Mouse (Mus musculus): ENCODE measurements around the gene Tanc2.

Tanc2 gene

GRCm38 (mm10) chr11:105835209-105835608 is 245.4 kb downstream of the Tanc2 start:
- DNase-seq (ENCODE audit: low spot score), result no peak

DNA sequence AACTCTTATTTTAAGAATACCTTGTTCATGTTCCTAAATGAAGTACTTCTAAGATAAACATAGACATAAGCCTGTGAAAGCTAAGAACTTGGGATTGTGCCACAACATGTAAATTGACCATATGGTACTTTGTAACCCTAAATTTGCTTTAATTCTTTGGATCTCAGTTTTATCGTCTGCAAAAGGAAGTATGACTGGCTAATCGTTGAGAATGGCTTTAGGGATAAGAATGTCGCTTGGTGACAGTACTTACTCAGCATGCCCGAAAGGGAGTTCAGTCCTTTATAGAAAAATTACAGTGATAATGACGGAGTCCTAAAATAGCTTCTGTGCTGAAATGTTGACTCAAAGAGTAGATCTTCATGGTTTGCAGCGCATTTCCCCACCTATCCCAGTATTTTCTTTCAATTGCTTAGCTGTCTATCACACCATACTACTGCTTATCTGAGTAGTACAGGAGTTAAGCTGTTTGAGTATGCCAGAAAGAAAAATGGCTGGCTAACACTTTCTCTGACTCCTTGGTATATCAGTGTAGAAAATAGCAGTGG is 246.6 kb downstream of the Tanc2 start:
- no peak for DNase-seq (ENCODE audit: low spot score)

- no peak for DNase-seq (ENCODE audit: low spot score)
Observed at GRCm38 (mm10) chr11:105837962-105838361, 248.2 kb downstream of the Tanc2 start.

GRCm38 (mm10) chr11:105845901-105846300 is 256.1 kb downstream of the Tanc2 start:
- no peak for DNase-seq (ENCODE audit: low spot score)

DNA sequence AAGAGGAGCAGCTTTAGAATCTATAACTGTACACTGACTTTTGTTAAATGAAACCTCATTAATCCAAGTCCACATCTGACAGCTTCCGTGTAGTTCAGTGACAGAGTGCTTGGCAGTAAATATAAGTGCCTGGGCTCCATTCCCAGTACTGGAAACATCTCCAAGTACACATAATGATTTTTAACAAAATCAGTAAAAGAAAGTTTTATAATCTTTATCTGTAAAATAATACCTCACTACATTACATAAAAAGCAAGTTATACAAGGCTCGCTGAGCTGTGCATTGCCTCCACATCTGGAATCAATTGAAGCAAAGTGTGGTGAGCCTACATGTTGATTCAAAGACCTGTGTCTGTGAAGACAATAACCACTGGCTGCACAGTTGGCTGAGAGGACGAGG is 265.7 kb downstream of the Tanc2 start:
- DNase-seq (ENCODE audit: low spot score), result peak; percentile 30

DNA sequence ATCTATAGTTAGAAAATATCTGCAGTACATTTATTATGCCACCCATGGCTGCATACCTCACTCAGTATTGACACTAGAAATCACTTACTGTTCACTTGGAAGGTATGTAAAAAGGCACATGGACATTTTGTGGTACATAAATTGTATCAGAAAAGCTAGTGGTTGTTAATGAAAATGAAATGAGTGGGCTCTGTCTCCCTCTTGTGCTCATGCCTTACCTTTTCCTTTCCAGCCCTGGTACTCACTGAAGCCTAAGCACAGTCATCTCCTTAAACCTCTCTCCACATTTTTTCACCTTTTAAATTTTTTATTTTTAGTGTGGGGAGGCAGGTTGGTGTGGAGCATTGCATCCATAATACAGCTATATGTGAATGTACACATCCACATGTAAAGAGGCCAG is 268.3 kb downstream of the Tanc2 start:
- DNase-seq (ENCODE audit: low spot score), result no peak

- no peak for DNase-seq (ENCODE audit: low spot score)
Observed at GRCm38 (mm10) chr11:105885558-105885957, 295.8 kb downstream of the Tanc2 start.

GRCm38 (mm10) chr11:105887281-105887680 is 297.5 kb downstream of the Tanc2 start:
- DNase-seq (ENCODE audit: low spot score), result no peak

GRCm38 (mm10) chr11:105899151-105899550 is 309.4 kb downstream of the Tanc2 start:
- DNase-seq (ENCODE audit: low spot score), result no peak

- DNase-seq (ENCODE audit: low spot score), result no peak
Observed at GRCm38 (mm10) chr11:105901501-105901900, 311.7 kb downstream of the Tanc2 start.

DNA sequence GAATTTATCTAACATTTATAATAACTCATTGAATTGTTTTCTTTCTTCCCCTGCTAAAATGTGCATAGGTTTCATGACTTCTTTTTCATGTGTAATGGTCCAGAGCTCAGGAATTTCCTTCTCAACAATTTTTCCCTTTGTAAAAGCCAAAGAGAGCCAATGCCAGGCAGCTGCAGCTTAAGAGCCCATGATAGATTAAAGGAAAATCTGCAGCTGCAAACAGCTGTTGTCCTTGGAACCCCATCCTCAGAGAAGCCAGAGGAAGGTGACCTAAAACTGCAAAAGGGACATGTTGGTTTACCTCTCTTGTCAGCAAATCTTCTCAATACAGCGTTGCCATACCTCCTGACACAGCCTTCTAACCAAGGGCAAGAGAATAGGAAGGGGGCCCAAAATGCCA is 313.2 kb downstream of the Tanc2 start:
- no peak for DNase-seq (ENCODE audit: low spot score)

DNA sequence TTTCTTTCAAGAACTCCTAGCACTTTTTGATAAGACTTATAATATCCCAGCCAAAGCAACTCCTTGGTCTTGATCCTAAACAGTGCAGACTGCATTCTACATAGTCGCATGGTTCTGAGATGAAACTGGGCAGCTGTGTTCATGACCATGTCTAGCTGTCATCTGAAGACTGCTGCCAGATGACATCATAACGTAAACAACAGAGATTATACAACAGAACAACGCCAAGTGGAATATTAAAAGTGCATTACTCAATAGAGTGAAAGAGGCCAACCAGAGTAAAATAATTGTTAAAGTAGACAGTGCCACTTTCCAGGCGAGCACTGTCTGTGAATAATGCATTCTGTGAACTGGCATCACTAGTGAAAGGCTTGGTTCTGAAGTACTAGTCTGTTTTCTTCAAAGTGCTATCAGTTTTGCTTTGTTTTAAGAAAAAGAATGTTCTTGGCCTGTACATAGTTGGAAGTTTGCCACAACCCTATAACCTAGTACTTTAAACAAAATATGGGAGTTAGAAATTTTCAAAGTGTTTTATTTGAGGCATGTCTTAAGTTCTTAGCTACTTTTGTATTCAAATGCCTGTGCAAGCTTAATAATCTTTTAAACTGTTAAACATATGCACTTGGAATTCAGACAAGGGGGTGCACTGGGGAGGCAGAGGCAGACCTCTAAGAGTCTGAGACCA is 315.9 kb downstream of the Tanc2 start:
- no peak for DNase-seq (ENCODE audit: low spot score)

DNA sequence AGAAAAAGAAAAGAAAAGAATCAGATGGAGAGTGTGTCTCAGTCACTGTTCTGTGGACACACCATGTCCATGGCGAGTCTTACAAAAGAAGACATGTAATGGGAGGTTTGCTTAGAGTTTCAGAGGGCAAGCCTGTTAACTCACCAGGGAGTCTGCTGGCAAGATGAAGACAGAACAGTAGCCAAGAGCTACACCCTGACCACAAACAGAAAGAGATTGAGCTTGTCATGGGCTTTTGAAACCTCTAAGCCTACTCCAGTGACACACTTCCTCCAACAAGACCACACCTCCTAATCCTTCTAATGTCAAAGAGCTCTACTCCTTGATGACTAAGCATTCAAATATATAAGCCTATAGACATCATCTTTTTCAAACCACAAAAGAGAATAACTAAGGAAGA is 317.6 kb downstream of the Tanc2 start:
- no peak for DNase-seq (ENCODE audit: low spot score)

DNA sequence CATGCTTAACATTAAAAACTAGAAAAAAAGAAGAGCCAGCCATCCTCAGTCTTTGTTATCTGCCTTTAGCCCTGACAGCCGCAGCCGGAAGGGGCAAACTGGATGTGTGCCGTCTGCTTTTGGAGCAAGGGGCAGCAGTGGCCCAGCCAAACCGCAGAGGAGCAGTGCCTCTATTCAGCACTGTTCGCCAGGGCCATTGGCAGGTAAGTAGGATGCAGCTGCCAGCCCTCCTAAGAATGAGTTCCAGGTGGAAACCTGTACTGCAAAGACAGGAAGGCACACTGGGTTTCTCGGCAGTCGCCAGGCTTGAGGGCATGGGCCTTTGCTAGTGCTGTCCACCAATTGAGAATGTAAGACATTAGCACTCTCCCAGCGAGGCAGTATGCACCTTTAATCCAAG is 319.1 kb downstream of the Tanc2 start:
- DNase-seq (ENCODE audit: low spot score), result no peak

GRCm38 (mm10) chr11:105909617-105910016 is 319.8 kb downstream of the Tanc2 start:
- no peak for DNase-seq (ENCODE audit: low spot score)

GRCm38 (mm10) chr11:105911149-105911548 is 321.4 kb downstream of the Tanc2 start:
- DNase-seq (ENCODE audit: low spot score), result no peak

DNA sequence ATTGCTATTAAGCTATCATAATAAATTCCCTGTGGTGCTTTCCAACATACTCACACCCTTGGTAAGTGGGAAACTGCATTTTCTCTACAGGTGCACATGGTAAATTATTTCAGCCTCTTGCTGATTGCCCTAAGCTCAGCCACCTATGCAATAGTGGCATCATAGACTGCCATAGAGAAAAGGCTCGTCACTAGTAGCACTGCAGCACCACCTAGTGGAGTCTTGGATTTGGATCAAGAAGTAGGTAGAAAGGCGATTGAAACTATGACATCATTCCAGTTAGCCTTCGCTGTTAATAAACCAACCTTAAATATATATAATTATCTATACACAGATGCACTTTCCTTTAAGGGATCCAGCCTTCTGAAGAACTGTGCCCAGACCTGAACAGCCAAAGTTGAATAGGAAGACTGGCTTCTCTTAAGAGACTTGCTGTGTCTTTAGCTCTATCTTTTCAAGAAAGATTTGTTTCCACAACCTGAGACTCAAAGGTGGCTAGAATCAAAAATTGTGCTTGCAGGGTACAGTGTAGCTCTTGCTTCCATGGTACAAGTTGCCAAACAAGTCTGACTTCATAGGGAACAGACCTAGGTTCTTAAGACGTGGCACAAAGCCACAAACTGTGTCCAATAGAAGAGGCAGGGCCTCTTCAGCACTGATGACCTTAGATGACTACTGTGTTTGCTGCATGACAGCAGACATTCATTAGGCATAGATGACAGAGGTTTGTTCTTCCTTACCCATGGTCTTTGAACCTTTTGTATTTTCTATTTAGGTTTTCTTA is 322.0 kb downstream of the Tanc2 start:
- peak; percentile 86 for DNase-seq (ENCODE audit: low spot score)

GRCm38 (mm10) chr11:105913580-105913979 is 323.8 kb downstream of the Tanc2 start:
- no peak for DNase-seq (ENCODE audit: low spot score)

DNA sequence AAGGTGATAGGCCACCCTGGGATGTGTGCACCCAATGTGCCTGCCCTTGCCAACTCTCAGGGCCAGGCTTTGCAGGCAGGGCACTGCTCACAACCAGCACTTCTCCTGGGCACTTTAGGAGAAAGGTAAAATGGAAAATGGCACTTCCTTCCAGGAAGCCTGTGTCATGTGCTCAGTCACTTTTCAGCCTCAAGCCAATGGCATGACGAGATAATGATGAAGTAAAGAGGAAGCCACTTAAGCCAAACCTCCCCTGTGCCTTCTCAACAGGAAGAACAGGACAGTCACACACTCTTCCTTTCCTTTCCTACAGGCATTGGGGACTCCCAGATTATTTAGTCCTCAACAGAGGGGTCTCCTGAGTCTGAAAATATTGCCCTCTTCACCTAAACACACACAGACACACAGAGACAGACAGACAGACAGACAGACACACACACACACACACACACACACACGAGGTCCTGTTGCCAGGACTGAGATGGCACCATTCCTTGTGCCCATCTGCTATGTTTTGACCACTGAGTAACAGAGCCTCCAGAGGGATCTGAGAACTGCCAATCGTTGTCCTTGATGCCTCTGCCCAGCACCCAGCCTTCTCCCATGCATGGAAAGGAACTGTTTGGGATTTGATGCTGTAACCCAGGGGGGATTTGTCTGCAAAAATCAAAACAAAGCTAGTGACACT is 330.5 kb downstream of the Tanc2 start:
- DNase-seq (ENCODE audit: low spot score), result no peak

DNA sequence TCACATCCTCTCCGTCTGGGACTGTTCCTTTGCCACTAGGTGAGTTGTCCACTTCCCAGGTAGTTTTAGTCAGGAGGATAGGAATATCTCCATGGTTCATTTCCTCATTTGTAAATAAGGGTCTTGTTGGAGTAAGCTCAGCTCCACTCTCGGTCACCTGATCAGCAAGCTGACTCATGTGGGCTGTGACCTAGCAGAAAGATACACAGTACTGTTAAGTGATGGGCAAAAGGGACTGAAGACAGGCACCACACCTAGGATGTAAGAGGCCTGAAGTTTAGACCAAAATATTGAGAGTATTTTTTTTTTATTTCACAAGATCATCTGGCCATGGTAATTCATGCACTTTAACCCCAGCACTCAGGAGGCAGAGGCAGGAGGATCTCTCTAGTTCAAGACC is 331.1 kb downstream of the Tanc2 start:
- DNase-seq (ENCODE audit: low spot score), result no peak

DNA sequence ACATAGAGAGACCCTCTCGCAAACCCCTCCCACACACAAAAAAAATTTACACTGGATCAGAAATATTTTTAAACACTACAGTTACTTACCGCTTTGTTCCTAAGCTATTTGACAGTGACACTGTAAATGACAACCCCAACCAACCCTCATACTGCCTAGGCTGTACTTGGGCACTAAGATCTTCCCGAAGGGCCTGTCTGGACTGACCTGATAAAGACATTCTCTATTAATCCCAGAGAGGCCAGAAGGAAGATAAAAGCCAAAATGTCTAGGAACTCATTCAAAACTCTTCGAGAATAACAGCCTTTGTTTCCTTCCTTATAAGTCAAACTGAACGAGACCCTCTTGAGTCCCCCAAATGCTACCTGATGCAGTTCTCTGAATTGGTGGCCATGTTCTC is 331.5 kb downstream of the Tanc2 start:
- no peak for DNase-seq (ENCODE audit: low spot score)

DNA sequence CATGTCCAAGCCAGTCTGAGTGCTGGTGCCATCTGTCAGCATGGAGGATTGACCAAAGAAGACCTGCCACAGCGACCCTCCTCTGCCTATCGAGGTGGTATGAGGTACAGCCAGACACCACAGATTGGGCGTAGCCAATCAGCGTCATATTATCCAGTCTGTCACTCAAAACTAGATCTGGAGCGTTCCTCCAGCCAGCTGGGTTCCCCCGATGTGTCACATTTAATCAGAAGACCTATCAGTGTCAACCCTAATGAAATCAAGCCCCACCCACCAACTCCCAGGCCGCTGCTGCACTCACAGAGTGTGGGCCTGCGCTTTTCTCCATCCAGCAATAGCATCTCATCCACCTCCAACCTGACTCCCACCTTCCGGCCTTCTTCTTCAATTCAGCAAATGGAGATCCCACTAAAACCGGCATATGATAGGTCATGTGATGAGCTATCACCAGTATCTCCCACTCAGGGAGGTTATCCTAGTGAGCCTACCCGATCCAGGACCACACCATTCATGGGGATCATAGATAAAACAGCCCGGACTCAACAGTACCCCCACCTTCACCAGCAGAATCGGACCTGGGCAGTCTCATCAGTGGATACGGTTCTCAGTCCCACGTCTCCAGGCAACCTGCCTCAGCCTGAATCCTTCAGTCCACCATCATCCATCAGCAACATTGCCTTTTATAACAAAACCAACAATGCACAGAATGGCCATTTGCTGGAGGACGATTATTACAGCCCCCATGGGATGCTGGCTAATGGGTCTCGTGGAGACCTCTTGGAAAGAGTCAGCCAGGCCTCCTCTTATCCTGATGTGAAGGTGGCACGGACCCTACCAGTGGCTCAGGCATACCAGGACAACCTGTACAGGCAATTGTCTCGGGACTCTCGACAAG is 333.2 kb downstream of the Tanc2 start:
- no peak for DNase-seq (ENCODE audit: low spot score)

Data from layer of hippocampus, adult 11-12 months (tissue).